Mouse (Mus musculus) CD4-positive helper T cell, adult 2 months (primary cell): ENCODE data around the gene Sac3d1.
A peak's percentile ranks its signal among the peaks of the same experiment; 100 is the strongest.
"Not testable (repeated sequence)": the region's sequence is repeated elsewhere in the genome, so short reads cannot be mapped to it uniquely, and the experiment has no call there.

ENCODE experiments used
- DNase-seq: peaks from one replicate; pipeline ENCODE4 v3.0.0-alpha.2; 2012; ENCODE audit warnings: low read depth, missing footprints, low spot score

Sac3d1 gene

GRCm38 (mm10) chr19:6117986-6118676 is at the start of gene Sac3d1:
Sac3d1 (minus strand) TSS chr19:6118650.
- DNase-seq, result peak; percentile 93

DNA sequence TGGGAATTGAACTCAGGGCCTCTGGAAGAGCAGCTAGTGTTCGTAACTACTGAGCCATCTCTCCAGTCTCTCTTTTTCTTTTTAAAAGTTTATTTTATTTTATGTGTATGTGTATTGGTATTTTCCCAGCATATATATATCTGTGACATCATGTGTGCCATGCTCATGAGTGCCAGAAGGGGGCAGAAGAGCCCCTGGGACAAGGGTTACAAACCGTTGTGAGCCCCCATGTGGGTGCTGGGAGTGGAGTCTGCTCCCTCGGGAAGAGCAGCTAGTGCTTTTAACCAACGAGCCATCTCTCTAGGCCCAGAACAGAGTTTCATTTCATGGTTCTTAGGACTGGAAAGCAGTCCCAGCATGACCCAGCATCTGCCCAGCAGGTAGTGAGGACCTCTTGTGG is 48.3 kb upstream of the Sac3d1 start:
- no peak for DNase-seq

GRCm38 (mm10) chr19:6163872-6164547 is 45.6 kb upstream of the Sac3d1 start:
- DNase-seq, result no peak

DNA sequence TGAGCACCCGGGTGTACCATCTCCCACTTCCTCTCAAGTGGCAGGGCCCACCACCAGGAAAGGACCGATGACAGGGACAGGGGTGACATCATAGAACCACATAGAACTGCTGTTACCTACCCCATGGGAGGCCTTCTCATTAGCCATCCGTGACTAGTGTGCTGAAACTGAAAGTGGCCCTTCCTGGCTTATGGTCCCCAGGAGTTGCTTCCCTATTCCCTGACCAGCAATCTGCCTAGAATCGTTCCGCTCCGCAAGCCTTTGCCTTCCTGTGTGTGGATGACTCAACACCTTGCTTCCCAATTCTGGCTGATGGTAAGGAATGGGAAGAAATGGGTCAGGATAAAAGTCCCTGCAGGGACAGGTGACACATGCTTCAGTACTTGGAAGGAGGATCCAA is 38.8 kb upstream of the Sac3d1 start:
- no peak for DNase-seq

DNA sequence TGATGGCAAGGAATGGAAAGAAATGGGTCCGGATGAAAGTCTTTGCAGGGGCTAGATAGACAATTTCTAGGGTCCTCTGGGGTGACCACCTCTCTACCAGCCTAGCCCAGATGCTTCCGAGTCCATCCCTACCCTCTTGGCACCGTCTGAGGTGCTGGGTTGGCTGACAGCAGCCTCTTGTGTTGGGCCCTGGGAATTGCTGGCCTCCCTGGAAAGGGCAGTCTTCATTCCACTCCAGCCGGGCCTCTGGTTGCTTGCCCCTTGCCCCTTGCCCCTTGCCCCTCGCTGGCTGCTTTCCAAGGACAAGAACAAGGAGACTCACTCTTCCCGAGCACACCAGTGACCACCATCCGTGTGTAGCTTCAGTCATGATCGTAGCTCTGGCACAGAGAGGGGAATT is 37.9 kb upstream of the Sac3d1 start:
- DNase-seq, result no peak

DNA sequence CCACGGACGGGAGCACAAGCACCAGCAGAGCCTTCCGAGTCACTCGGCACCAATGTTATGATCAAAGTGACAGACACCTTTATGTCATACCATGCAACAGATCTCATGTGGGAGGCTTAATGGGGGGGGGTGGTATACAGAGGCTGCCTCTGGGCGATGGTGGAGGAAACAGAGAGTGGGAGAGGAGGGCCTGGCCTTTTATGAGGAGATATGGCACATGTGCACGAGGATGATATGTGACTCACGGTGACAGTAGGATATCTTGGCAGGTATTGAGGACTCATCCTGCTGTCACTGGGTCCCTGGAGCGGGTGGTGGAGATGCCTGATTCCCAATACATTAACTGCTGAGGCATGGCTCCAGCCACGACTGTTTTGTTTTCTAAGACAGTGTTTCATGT is 36.7 kb upstream of the Sac3d1 start:
- DNase-seq, result no peak

GRCm38 (mm10) chr19:6144842-6145241 is 26.4 kb upstream of the Sac3d1 start:
- DNase-seq, result no peak

GRCm38 (mm10) chr19:6141394-6141749 is 22.9 kb upstream of the Sac3d1 start, which contains the start of gene Arl2:
Arl2 (minus strand) TSS chr19:6141548.
- DNase-seq, result peak; percentile 89

- DNase-seq, result peak; percentile 96
These were observed 22.4 kb upstream of the Sac3d1 start, which contains the start of gene Batf2 for GRCm38 (mm10) chr19:6140678-6141393. Batf2 (plus strand) TSS chr19:6140983.

DNA sequence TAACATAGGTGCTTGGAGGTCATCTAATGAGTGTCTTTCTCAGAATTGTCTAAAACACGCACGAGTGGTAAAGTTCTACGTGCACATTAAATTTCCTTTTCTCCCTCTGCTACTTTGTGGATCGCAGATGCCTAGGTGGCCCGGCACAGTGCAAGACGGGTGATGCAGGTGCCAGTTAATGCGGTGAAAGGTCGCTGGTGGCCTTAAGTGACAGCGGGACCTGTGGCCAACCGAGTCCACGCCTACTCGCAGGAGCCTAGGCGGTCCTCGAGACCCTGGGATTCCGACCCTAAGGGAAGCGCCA is 21.9 kb upstream of the Sac3d1 start:
- DNase-seq, result no peak

DNA sequence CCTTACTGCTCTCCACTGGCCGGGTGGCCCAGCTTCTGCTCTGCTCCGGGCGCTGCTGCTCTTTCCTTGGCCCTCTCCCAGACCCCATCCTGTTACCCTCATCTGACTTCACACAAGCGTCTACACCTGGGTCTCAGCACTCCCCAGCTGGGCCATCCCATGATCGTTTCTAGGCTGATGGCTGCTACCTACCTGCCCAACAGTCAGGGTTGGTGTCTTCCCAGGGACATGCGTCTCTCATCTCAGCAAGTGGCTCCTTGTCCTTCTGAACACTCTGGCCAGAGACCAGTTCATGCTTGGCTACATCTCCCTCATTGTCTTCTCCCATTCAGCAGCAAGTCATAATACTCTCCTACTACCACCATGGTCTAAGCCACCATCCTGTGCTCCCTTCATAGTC is 21.3 kb upstream of the Sac3d1 start:
- DNase-seq, result no peak

- no peak for DNase-seq
These were observed 17.9 kb upstream of the Sac3d1 start for GRCm38 (mm10) chr19:6136397-6136796.

DNA sequence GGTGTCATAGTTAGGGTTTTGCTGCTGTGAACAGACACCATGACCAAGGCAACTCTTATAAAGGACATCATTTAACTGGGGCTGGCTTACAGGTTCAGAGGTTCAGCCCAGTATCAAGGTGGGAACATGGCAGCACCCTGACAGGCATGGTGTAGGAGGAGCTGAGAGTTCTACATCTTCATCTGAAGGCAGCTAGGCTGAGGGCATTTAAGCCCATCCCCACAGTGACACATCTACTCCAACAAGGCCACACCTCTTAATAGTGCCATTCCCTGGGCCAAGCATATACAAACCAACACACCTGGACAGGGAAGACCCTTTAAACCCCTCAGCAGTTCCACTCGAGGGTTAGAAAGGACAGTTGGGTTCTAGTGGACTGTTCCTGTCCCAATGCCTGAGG is 14.7 kb upstream of the Sac3d1 start:
- DNase-seq, result not testable (repeated sequence)

GRCm38 (mm10) chr19:6132171-6132827 is 13.8 kb upstream of the Sac3d1 start:
- DNase-seq, result no peak

- not testable (repeated sequence) for DNase-seq
These were observed 12.1 kb upstream of the Sac3d1 start for GRCm38 (mm10) chr19:6130414-6131128.

GRCm38 (mm10) chr19:6127760-6128341 is 9.4 kb upstream of the Sac3d1 start, which contains the start of gene Snx15:
Snx15 (minus strand) TSS chr19:6128304.
- peak; percentile 98 for DNase-seq

DNA sequence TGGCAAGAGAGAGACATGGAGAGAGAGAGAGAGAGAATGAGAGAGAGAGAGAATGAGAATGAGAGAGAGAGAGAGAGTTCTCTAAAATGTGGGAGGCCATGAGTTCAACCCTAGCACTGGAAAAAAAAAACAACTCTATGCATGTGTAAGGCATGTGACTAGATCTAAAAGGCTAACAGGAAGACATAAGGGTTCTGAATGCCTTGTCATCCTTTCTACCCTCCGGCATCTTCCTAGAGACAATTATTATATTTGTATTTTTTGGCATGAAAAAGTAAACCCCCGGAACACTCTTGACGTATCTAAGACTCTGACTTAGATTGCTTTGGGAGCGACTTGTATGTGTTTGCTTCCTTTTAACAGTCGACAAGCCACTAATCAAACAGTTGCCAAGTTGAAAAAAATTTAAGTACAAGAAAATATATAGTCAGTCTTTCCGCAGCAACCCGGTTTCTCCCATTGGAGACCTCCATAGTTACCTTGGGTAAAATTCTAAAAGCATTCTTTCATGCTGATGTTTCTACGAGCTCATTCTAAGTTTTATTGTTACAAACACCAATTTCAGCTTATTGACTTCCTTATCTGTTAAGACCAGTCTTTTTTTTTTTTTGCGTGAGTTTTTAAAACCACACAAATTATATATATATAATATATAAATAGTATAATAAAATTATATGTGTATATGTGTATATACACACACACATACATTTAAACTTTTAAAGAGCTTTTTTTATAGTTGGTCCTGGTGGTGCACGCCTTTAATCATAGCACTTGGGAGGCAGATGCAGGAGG is 8.5 kb upstream of the Sac3d1 start:
- no peak for DNase-seq

GRCm38 (mm10) chr19:6126289-6126688 is 7.8 kb upstream of the Sac3d1 start:
- DNase-seq, result peak; percentile 81

DNA sequence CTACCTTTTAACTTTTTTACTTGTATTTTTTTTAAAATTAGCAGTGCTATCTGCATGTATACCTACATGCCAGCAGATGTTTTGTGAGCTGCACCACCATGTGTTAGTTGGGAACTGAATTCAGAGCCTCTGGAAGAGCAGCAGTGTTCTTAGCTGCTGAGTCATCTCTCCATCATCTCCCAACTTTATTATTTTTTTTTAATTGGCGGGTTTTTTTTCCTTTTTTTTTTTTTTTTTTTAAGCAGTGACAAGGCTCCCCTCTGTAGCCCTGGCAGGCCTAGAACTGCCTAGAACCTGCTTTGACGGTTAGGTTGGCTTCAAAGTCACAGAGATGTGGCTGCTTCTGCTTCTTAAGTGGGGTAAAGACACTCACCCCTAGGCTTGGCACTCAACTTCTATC is 6.4 kb upstream of the Sac3d1 start:
- no peak for DNase-seq

DNA sequence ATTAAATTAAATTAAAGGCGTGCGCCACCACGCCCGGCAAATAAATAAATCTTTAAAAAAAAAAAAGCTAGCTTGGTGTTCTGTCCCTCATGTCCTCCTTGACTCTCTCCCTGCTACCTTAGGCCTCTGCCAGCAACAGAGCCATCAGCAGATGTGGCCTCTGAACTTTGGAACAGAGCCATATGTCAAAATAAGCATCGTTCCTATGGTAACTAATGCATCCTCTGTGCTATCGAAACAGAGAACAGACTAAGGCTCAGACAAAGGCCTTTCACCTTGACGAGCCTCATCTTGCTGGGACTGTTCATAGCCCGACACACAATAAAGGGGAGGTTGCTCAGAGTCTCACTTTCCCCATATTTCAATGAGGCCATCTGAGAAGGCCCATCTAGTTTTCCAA is 4.9 kb upstream of the Sac3d1 start:
- no peak for DNase-seq
